Mouse (Mus musculus) limb, embryonic 14.5 days (tissue): ENCODE measurements at regions not wholly inside any gene's neighbourhood (a gene's known extent, or its start where the extent isn't known, plus 50 kb on each side); places are given as distances from the start of the nearest gene placed in this dataset.

ENCODE experiments used
- ATAC-seq: fragments of 200-750 bp; cut with Nextera tagmentation; 2 replicates; pipeline ENCODE4 v1.8.0; 2017; ENCODE audit warnings: low read depth, moderate number of reproducible peaks, moderate TSS enrichment; ENCODE audit not compliant: low FRiP score
- DNase-seq: peaks from one replicate; pipeline ENCODE4 v3.0.0-alpha.2; 2015; ENCODE audit warnings: low spot score
- H3K27ac ChIP-seq: fragments of 300-500 bp; sonication (generic); replicated peaks from 2 replicates; pipeline ENCODE4 v1.5.1; 2014; ENCODE audit warnings: low read depth, mild to moderate bottlenecking, low read length, moderate library complexity, mixed read lengths
- H3K27me3 ChIP-seq: fragments of 300-500 bp; sonication (generic); 2 replicates; pipeline ENCODE4 v1.6.1; 2014; ENCODE audit warnings: low read length, mixed read lengths; ENCODE audit not compliant: control insufficient read depth, insufficient read depth
- H3K36me3 ChIP-seq: fragments of 300-500 bp; sonication (generic); 2 replicates; pipeline ENCODE4 v1.6.1; 2014; ENCODE audit warnings: mild to moderate bottlenecking, low read length, moderate library complexity, mixed read lengths; ENCODE audit not compliant: control insufficient read depth, insufficient read depth
- H3K4me1 ChIP-seq: fragments of 300-500 bp; sonication (generic); 2 replicates; pipeline ENCODE4 v1.6.1; 2014; ENCODE audit warnings: antibody characterized with exemption, low read length, mixed read lengths; ENCODE audit not compliant: control insufficient read depth, insufficient read depth
- H3K4me2 ChIP-seq: fragments of 300-500 bp; sonication (generic); replicated peaks from 2 replicates; pipeline ENCODE4 v1.6.1; 2014; ENCODE audit warnings: low read depth, mild to moderate bottlenecking, low read length, moderate library complexity; ENCODE audit not compliant: severe bottlenecking
- H3K4me3 ChIP-seq: fragments of 300-500 bp; sonication (generic); replicated peaks from 2 replicates; pipeline ENCODE4 v1.5.1; 2014; ENCODE audit warnings: low read length
- H3K9ac ChIP-seq: fragments of 300-500 bp; sonication (generic); 2 replicates; pipeline ENCODE4 v1.6.1; 2014; ENCODE audit warnings: mild to moderate bottlenecking, low read depth, low read length, moderate library complexity; ENCODE audit not compliant: severe bottlenecking
- H3K9me3 ChIP-seq: fragments of 300-500 bp; sonication (generic); 2 replicates; pipeline ENCODE4 v1.6.1; 2016; ENCODE audit warnings: low read length; ENCODE audit not compliant: control insufficient read depth
- POLR2A ChIP-seq: fragments of 200-500 bp; IDR thresholded peaks from 2 replicates; pipeline ENCODE4 v1.8.0; 2012; ENCODE audit warnings: inconsistent platforms, mild to moderate bottlenecking, moderate library complexity, borderline replicate concordance; ENCODE audit not compliant: insufficient read depth, insufficient read length; ENCODE audit errors: extremely low read depth
- WGBS: fragments of 180-500 bp; shearing (Covaris S2); extraction: QIAGEN DNeasy Blood & Tissue Kit; methylation state at CpG from one replicate; pipeline ENCODE4 v1.1.7; 2014; 5-methylcytosine and 5-hydroxymethylcytosine counted together

DNA sequence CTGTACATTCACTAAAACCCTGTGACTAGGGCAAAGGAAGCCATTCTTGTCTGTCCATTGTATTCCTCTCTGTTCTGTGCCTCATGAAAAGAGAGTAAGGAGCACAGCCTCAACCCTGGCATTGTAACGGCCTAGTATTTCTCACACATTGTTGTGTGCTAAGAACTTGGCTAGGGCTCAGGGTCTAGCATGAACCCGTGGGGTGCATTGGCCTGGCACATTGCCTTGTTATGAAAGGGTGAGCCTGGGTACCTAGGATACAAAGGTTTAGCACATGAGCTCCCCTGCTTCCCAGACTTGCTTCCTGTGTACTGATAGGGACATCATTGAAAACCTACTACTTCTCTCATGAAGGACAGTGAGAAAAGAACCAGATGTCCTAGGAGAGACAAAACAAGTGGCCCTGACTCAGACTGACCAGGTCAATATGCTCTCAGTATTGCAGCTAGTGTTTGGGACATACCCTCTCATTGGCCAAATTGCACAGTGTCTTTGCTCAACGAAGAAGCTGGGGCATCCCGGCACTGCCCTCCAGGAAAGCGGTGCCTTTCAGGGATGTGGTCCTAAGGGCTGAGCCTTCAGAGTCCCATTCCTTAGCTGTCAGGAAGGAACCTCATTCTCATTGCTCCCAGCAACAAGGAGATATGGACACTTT lies 298.6 kb downstream of the Glrx3 start:
- no peak for TF ChIP-seq POLR2A
- WGBS = 90% methylated on average over 5 of the region's 5 CpGs
- H3K4me2 ChIP-seq = no peak overlapping the region
- H3K4me3 ChIP-seq = no peak overlapping the region
- DNase-seq = no peak
- H3K27ac ChIP-seq = no peak overlapping the region
- H3K36me3 ChIP-seq = no peaks in the 10 kb centered on the region
- H3K4me1 ChIP-seq = no peaks in the 10 kb centered on the region
- ATAC-seq = no peak
- H3K9me3 ChIP-seq = no peaks in the 10 kb centered on the region
- no peak overlapping the region for H3K9ac ChIP-seq
- H3K27me3 ChIP-seq = no peaks in the 10 kb centered on the region

DNA sequence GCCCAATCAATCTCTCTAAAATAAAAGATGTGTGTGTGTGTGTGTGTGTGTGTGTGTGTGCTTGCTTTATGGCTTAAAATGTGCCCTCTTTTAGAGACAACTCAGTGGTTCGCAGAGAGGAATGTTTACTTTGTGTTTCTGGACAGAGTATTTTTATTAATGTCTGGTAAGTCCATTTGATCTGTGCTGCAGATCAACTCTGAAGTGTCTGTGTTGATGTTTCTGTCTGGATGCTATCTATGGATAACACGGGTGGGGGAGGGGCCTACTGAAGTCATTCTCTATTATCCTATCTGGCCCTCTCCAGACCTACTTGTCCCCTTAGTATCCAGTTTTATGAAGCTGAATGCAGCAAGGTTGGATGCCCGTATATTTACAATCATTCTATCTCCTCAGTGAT lies 304.3 kb downstream of the Glrx3 start:
- Histone ChIP-seq H3K4me3 (no peak overlapping the region), H3K4me2 (no peak overlapping the region), H3K9ac (no peak overlapping the region), H3K36me3 (no peaks in the 10 kb centered on the region), H3K4me1 (peaks cover 3% of the 10 kb centered on the region), H3K9me3 (no peaks in the 10 kb centered on the region), H3K27me3 (no peaks in the 10 kb centered on the region), H3K27ac (no peak overlapping the region)
- no peak for ATAC-seq
- TF ChIP-seq POLR2A = no peak
- WGBS = 69% methylated on average over 3 of the region's 3 CpGs
- DNase-seq = no peak

DNA sequence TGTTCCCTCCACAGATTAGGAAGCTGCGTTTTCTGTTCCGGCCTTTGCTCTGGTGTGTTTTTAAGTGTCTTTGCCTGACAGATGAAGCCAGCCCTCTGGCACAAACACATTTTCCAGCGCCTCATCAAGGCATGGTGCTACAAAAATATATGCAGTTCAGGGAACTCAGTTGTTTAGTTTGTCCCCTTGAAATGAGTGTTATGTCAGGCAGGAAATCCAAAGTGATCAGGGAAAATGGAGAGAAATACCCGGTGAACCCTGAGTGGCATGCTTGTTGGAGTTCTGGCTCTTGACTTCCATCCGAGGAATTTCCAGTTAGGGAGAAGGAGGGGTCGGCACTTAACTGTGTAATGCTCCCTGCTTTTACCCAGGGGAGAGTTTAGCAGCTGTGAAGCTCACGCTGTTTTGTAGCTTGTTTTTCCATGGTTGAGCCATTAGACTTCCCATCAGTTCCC lies 304.9 kb downstream of the Glrx3 start:
- ATAC-seq = peak; percentile 74
- DNase-seq = no peak
- no peak for TF ChIP-seq POLR2A
- no peak overlapping the region for H3K27ac ChIP-seq
- no peak overlapping the region for H3K9ac ChIP-seq
- no peak overlapping the region for H3K4me2 ChIP-seq
- WGBS = 19% methylated on average over 7 of the region's 7 CpGs
- no peaks in the 10 kb centered on the region for H3K36me3 ChIP-seq
- no peaks in the 10 kb centered on the region for H3K9me3 ChIP-seq
- H3K27me3 ChIP-seq = no peaks in the 10 kb centered on the region
- peaks cover 3% of the 10 kb centered on the region for H3K4me1 ChIP-seq
- no peak overlapping the region for H3K4me3 ChIP-seq

DNA sequence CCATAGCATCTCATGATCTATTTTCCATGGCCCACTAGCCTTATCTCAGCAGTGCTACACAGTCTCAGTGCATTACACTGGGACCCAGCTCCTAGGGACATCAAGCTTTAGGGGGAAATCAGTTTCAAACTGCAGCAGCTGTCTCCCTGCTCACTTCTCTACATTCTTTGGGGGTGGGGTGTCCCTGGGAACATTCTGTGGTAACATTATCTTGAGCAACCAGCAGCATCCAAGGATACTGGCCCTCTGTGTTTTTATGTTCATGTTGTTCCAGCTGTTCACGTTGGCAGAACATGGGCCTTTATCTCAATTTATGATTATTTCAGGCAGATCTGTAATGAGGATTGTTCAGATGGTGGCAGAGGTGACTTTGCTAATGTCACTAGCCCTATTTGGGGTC lies 308.2 kb downstream of the Glrx3 start:
- Histone ChIP-seq H3K36me3 (no peaks in the 10 kb centered on the region), H3K4me1 (peaks cover 3% of the 10 kb centered on the region), H3K27ac (no peak overlapping the region), H3K4me2 (no peak overlapping the region), H3K9ac (no peak overlapping the region), H3K4me3 (no peak overlapping the region), H3K27me3 (no peaks in the 10 kb centered on the region), H3K9me3 (no peaks in the 10 kb centered on the region)
- WGBS = 80% methylated on average over 1 of the region's 1 CpGs
- DNase-seq = peak; percentile 28
- no peak for TF ChIP-seq POLR2A
- peak; percentile 66 for ATAC-seq

DNA sequence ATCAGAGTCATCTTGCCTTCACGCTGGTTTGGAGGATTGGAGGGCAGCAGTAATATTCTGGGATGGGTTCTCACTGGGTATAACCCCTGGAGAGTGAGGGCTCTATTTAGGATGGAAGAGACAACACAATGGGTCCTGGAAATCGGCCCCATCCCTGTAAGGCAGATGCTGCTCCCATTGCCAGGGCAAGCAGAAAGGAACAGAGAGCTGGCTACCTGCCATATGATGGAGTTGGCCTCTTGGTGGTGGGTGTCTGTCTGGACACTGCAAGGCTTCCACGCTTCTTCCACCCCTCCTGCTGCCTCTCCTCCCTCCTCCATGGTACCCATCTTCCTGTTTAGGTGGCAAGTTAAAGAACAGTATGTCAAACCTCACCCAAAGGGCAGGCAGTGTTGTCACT lies 308.6 kb downstream of the Glrx3 start:
- Histone ChIP-seq H3K4me2 (no peak overlapping the region), H3K4me1 (peaks cover 3% of the 10 kb centered on the region), H3K36me3 (no peaks in the 10 kb centered on the region), H3K4me3 (no peak overlapping the region), H3K9me3 (no peaks in the 10 kb centered on the region), H3K27ac (no peak overlapping the region), H3K27me3 (no peaks in the 10 kb centered on the region), H3K9ac (no peak overlapping the region)
- WGBS = 74% methylated on average over 3 of the region's 3 CpGs
- ATAC-seq = no peak
- TF ChIP-seq POLR2A = no peak
- no peak for DNase-seq

DNA sequence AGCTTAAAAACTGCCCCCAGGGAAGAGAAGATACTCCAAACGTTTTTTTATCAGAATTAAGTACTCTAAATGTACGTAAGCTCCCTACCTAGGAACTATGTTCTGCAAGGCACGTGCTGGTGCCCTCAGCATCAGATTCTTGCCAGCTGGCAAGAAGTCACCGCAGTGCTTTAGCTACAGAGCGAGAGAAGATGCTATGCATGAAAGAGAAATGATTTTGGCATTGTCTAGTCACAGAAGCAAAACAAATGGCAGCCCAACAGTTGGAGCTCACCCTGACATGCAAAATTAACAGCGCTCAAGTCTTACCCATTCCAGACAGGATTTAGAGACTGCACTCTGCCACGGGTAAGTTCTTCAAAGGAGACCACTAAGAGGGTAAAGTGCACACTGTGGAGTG lies 311.5 kb downstream of the Glrx3 start:
- DNase-seq (no peak), ATAC-seq (no peak)
- H3K4me2 ChIP-seq = no peak overlapping the region
- H3K4me3 ChIP-seq = no peak overlapping the region
- H3K36me3 ChIP-seq = no peaks in the 10 kb centered on the region
- no peak overlapping the region for H3K9ac ChIP-seq
- no peaks in the 10 kb centered on the region for H3K27me3 ChIP-seq
- WGBS = 74% methylated on average over 7 of the region's 7 CpGs
- no peaks in the 10 kb centered on the region for H3K4me1 ChIP-seq
- H3K27ac ChIP-seq = no peak overlapping the region
- H3K9me3 ChIP-seq = no peaks in the 10 kb centered on the region
- no peak for TF ChIP-seq POLR2A
